Mouse (Mus musculus) lung, adult 2 months (tissue): Measurements from ENCODE around the gene Csnk1e. TPM values are rescaled to one million over a fixed set of nuclear protein-coding genes. Genes with fewer than 3 reads are reported as not detected.

ENCODE experiments used
- DNase-seq: peaks from one replicate; pipeline ENCODE4 v3.0.0; 2022
- H3K4me1 ChIP-seq: fragments of 200-500 bp; 2 replicates; pipeline ENCODE4 v1.6.1; 2011; ENCODE audit warnings: low read length; ENCODE audit not compliant: control insufficient read depth, insufficient read depth
- H3K4me3 ChIP-seq: fragments of 200-500 bp; replicated peaks from 2 replicates; pipeline ENCODE3; 2011; ENCODE audit warnings: low read depth, mild to moderate bottlenecking, control low read depth, low read length; ENCODE audit errors: extremely low read depth
- CTCF ChIP-seq: fragments of 200-500 bp; IDR thresholded peaks from 2 replicates; pipeline ENCODE4 v1.5.1; 2011; ENCODE audit warnings: mild to moderate bottlenecking, low read length, control low read depth; ENCODE audit not compliant: insufficient read depth
- POLR2A ChIP-seq: fragments of 200-500 bp; IDR thresholded peaks from 2 replicates; pipeline ENCODE4 v1.6.1; 2011; ENCODE audit warnings: low read depth, mild to moderate bottlenecking, control low read depth, low read length, borderline replicate concordance; ENCODE audit errors: extremely low read depth
- WGBS: fragments of 180-500 bp; shearing (Covaris S2); methylation state at CpG from one replicate; pipeline ENCODE4 v1.1.7; 2018; 5-methylcytosine and 5-hydroxymethylcytosine counted together
- polyA plus RNA-seq: library from polyadenylated mRNA; depleted of rRNA; stranded (reverse); fragments of >200 nt; gene quantifications from 2 replicates; pipeline ENCODE4 v1.2.3, GENCODE M21; 2012

Csnk1e gene
- polyA plus RNA-seq, 1 experiment: 109 TPM

GRCm38 (mm10) chr15:79438209-79438810, 17.1 kb downstream of the Csnk1e start:
- no peak overlapping the region for H3K4me3 ChIP-seq
- WGBS: 60% methylated on average over 6 of the region's 6 CpGs
- H3K4me1 ChIP-seq: peaks cover 57% of the 10 kb centered on the region
- TF ChIP-seq POLR2A (no peak), CTCF (no peak)
- no peak for DNase-seq

- peaks cover 61% of the 10 kb centered on the region for H3K4me1 ChIP-seq
- WGBS: 62% methylated on average over 12 of the region's 12 CpGs
- TF ChIP-seq POLR2A: no peak
- no peak for TF ChIP-seq CTCF
- no peak overlapping the region for H3K4me3 ChIP-seq
- no peak for DNase-seq
Observed at GRCm38 (mm10) chr15:79437541-79438208, 17.7 kb downstream of the Csnk1e start.

GRCm38 (mm10) chr15:79436481-79436921, 18.9 kb downstream of the Csnk1e start:
- no peak for DNase-seq
- Histone ChIP-seq H3K4me1 (peaks cover 68% of the 10 kb centered on the region), H3K4me3 (no peak overlapping the region)
- 28% methylated on average over 7 of the region's 7 CpGs for WGBS
- no peak for TF ChIP-seq POLR2A
- no peak for TF ChIP-seq CTCF

GRCm38 (mm10) chr15:79435191-79435671, 20.1 kb downstream of the Csnk1e start:
- DNase-seq: no peak
- Histone ChIP-seq H3K4me3 (no peak overlapping the region), H3K4me1 (peaks cover 70% of the 10 kb centered on the region)
- 15% methylated on average over 7 of the region's 7 CpGs for WGBS
- no peak for TF ChIP-seq CTCF
- no peak for TF ChIP-seq POLR2A

GRCm38 (mm10) chr15:79432892-79433291, 22.5 kb downstream of the Csnk1e start:
- Histone ChIP-seq H3K4me1 (peaks cover 52% of the 10 kb centered on the region), H3K4me3 (peak overlapping the region; percentile 44)
- WGBS: 24% methylated on average over 21 of the region's 21 CpGs
- TF ChIP-seq CTCF: no peak
- TF ChIP-seq POLR2A: no peak
- no peak for DNase-seq

GRCm38 (mm10) chr15:79432328-79432727, 23.0 kb downstream of the Csnk1e start:
- 65% methylated on average over 11 of the region's 11 CpGs for WGBS
- Histone ChIP-seq H3K4me3 (no peak overlapping the region), H3K4me1 (peaks cover 46% of the 10 kb centered on the region)
- DNase-seq: no peak
- TF ChIP-seq POLR2A (no peak), CTCF (no peak)

- no peak for DNase-seq
- 51% methylated on average over 7 of the region's 7 CpGs for WGBS
- TF ChIP-seq CTCF: no peak
- no peak for TF ChIP-seq POLR2A
- Histone ChIP-seq H3K4me1 (peaks cover 42% of the 10 kb centered on the region), H3K4me3 (no peak overlapping the region)
Observed at GRCm38 (mm10) chr15:79431925-79432324, 23.4 kb downstream of the Csnk1e start.

- no peak for TF ChIP-seq CTCF
- TF ChIP-seq POLR2A: no peak
- Histone ChIP-seq H3K4me1 (peaks cover 30% of the 10 kb centered on the region), H3K4me3 (no peak overlapping the region)
- 73% methylated on average over 10 of the region's 10 CpGs for WGBS
- no peak for DNase-seq
Observed at GRCm38 (mm10) chr15:79430461-79431000, 24.8 kb downstream of the Csnk1e start.

- DNase-seq: no peak
- H3K4me1 ChIP-seq: peaks cover 25% of the 10 kb centered on the region
- 71% methylated on average over 9 of the region's 9 CpGs for WGBS
- TF ChIP-seq CTCF (no peak), POLR2A (no peak)
- no peak overlapping the region for H3K4me3 ChIP-seq
Observed at GRCm38 (mm10) chr15:79429994-79430393, 25.4 kb downstream of the Csnk1e start.
